Mouse (Mus musculus): Measurements from ENCODE around the gene Ivl.

GRCm38 (mm10) chr3:92609804-92610203 lies 36.3 kb upstream of the Ivl start:
- no peak for TF ChIP-seq CTCF (IDR thresholded peaks at IDR 0.05; ENCODE audit: low read depth)
- peak; percentile 73 for TF ChIP-seq EP300 (optimal IDR thresholded peaks at IDR 0.05)
